Mouse (Mus musculus): ENCODE data around the gene Zfp213. TPM values are rescaled to one million over a fixed set of nuclear protein-coding genes. Genes with fewer than 3 reads are reported as not detected.
A peak's percentile ranks its signal among the peaks of the same experiment; 100 is the strongest.

The Zfp213 gene
- total RNA-seq, 2 experiments from 2014 or later = 1.4 to 3.4 TPM

DNA sequence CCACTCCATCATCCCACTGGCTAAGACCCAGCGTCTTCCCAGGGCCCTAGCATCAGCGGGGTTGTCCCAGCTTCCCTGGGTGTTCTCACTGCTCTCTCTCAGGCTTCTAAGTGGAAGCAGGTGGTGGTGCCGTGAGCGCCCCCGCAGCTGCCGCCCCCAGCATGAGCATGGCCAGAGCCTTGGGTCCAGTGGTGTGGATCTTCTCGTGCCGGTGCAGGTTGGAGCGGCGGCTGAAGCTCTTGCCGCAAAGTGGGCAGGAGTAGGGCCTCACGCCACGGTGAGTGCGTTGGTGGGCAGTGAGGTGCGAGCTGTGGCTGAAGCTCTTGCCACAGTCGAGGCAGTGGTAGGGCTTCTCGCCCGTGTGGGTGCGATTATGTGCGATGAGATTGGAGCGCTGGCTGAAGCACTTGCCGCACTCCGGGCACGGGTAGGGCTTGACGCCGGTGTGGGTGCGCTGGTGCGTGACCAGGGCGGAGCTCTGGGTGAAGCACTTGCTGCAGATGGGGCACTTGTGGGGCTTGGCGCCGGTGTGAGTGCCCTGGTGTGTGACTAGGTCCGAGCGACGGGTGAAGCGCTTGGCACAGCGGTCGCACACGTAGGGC, 12.0 kb upstream of the Zfp213 start:
- ATAC-seq (replicated peaks; ENCODE audit: low FRiP score, poor library complexity, severe bottlenecking) = no peak

DNA sequence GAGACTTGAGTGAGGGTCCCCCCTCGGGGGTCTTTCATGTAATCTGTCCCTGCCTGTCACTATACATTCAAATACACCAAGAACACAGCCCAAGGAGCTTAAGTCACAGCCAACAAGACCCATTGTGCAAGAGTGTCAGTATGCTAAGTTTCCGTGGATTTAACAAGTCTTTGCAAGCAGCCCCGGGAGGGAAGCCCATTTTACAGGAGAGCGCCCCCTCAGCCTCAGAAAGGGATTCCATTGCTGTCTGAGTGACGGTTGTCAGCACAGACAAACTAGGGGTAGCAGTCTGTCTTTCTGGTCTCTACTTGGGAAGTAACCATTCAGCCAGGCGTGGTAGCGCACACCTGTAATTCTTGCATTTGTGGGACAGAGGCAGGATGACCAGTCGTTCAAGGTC, 10.1 kb upstream of the Zfp213 start:
- no peak for ATAC-seq (replicated peaks; ENCODE audit: low FRiP score, poor library complexity, severe bottlenecking)

GRCm38 (mm10) chr17:23572059-23572458, 8.0 kb upstream of the Zfp213 start:
- ATAC-seq (replicated peaks; ENCODE audit: low FRiP score, poor library complexity, severe bottlenecking) = no peak

DNA sequence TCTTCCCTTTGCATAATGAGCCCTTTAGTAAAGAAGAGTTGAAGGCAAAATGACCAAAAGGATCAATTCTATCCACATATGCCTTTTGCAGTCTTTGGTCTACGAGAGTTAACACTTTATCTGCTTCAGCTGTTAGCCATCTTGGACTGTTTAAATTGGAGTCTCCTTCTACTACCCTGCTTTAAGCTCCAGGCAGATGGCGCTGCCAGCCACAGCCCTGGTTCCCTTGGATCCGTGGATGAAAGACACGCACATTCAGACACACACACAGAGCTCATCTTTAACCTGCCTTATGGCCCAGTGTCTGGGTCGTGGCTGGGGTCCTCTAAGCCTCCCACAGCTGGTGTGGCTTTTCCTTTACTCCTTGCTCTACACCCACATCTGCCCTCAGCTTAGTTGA, 7.0 kb upstream of the Zfp213 start:
- ATAC-seq (replicated peaks; ENCODE audit: low FRiP score, poor library complexity, severe bottlenecking) = no peak

GRCm38 (mm10) chr17:23570017-23570416, 6.0 kb upstream of the Zfp213 start:
- no peak for ATAC-seq (replicated peaks; ENCODE audit: low FRiP score, poor library complexity, severe bottlenecking)

GRCm38 (mm10) chr17:23568370-23568769, 4.3 kb upstream of the Zfp213 start:
- ATAC-seq (replicated peaks; ENCODE audit: low FRiP score, poor library complexity, severe bottlenecking) = no peak

GRCm38 (mm10) chr17:23566787-23567186, 2.7 kb upstream of the Zfp213 start:
- no peak for ATAC-seq (replicated peaks; ENCODE audit: low FRiP score, poor library complexity, severe bottlenecking)

DNA sequence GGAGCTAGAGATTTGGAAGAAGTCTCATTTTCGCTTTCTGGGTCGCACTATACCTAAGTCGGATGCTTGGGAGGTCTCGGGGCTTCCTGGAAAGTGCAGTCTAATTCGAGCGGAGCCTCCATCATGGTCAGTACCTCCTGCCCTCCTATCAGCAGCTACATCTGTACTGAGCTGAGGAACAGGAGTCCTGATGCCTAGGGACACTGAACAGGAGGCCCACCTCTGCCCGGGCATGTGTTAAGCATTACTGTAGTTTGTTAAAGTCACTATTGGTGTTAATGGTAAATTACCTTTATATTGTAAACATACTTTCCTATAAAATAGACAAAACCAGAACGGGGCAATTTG, 304 bp upstream of the Zfp213 start:
- ATAC-seq (replicated peaks; ENCODE audit: low FRiP score, poor library complexity, severe bottlenecking) = peak; percentile 83

DNA sequence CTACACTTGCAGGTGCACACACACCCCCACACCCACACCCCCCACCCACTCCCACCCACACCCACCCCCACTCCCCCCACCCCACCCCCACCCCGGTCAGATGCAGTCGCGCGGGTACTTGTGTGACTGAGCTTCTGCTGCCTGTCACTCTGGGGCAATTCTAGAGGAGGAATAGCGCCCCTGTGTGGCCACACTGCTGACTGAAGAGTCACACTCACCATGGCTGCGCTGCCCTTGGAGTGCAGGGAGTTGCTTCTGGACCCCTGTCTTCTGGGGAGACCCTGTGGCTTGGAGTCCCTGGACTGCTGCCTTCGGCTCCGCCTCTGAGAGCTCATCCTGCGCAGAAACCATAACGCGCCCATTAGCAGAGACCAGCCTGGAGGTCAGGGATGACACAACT, 4.3 kb downstream of the Zfp213 start:
- no peak for ATAC-seq (replicated peaks; ENCODE audit: low FRiP score, poor library complexity, severe bottlenecking)

DNA sequence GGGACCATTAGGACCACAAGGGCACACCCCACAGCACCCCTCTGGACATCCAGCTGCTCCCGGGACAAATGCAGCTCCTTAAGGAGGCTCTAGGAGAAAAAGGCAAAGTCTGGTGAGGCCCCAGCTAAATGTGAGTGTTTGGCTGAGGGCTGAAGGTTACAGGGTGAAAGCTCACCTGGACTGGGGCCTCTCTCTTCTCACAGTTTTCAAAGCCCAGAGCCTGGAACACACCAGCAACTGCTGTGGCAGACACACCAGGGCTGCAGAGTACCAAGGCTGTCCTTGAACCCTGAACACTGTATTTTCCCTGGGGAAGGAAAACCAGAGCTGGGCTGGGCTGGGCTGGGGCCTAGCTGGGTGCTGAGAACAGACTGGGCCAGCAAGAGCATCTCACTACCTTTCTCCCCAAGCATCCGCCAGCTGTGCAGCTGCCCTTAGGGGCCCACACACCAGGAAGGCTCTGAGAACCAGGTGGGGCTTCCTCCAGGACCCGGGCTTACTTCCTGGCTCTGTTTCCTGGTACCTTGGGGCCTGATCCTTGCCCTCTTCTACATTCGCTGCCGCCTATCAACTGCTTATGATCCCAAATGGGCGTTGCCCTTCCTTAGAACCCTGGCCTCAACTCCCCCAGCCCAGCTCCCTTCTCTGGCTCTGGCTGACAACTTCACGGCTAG, 8.7 kb downstream of the Zfp213 start:
- ATAC-seq (replicated peaks; ENCODE audit: low FRiP score, poor library complexity, severe bottlenecking) = no peak

DNA sequence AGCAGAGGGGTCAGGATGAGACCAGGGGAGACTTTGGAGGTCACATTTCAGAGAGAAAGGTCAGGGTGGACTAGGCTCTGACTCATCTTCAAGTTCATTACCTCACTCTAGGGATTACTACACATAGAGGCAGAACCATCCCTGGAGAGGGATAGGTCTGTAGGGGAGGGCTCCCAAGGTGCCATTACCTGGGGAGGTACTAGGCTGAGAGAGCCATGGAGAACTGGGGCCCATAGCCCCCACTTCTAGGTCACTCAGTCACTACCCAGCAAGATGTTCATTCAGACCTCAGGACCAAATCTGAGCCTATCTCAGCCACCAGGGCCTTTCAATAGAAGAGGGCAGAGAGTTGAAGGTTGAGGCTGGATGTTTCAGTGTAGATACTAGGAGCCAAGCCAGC, 9.7 kb downstream of the Zfp213 start:
- ATAC-seq (replicated peaks; ENCODE audit: low FRiP score, poor library complexity, severe bottlenecking) = no peak

GRCm38 (mm10) chr17:23553634-23554120, 10.4 kb downstream of the Zfp213 start:
- no peak for ATAC-seq (replicated peaks; ENCODE audit: low FRiP score, poor library complexity, severe bottlenecking)

GRCm38 (mm10) chr17:23552896-23553633, 11.0 kb downstream of the Zfp213 start:
- ATAC-seq (replicated peaks; ENCODE audit: low FRiP score, poor library complexity, severe bottlenecking) = no peak

DNA sequence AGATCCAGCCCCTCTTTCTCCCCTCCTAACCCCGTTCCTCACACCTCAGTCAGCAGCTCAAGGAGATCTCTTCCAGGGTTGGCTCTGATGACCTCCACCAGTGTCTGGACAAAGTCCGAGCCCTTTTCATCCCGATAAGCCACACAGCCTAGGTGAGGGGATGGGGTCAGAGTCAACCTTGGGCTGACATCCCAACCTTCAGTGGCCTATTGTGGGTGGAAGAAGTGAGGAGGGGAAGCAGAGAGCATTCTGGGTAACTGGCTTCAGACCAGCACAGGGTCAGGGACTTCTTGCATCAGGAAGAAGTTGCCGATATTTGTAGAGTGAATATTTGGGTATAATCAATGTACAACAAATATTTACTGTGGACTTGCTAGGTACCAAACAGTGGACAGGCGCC, 12.1 kb downstream of the Zfp213 start:
- ATAC-seq (replicated peaks; ENCODE audit: low FRiP score, poor library complexity, severe bottlenecking) = no peak

DNA sequence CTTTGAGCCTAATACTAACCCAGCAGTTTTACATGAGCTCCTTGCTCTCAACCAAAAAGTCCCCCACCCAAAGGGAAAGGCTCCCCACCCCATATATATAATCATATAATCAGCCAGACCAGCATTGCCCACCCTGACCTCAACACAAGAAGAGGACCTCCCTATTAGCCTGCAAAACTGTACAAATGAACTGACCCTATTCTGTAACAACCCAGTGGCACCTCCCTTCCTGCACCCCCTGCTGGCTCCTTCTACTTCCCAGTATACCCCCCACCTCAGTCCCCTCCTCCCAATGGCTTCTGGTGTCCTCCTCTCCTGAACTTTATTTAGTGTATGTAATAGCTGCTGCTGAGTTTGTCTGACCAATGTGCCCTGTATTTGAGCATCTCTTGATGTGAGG, 12.6 kb downstream of the Zfp213 start:
- no peak for ATAC-seq (replicated peaks; ENCODE audit: low FRiP score, poor library complexity, severe bottlenecking)

GRCm38 (mm10) chr17:23550856-23551255, 13.2 kb downstream of the Zfp213 start:
- peak; percentile 4 for ATAC-seq (replicated peaks; ENCODE audit: low FRiP score, poor library complexity, severe bottlenecking)

DNA sequence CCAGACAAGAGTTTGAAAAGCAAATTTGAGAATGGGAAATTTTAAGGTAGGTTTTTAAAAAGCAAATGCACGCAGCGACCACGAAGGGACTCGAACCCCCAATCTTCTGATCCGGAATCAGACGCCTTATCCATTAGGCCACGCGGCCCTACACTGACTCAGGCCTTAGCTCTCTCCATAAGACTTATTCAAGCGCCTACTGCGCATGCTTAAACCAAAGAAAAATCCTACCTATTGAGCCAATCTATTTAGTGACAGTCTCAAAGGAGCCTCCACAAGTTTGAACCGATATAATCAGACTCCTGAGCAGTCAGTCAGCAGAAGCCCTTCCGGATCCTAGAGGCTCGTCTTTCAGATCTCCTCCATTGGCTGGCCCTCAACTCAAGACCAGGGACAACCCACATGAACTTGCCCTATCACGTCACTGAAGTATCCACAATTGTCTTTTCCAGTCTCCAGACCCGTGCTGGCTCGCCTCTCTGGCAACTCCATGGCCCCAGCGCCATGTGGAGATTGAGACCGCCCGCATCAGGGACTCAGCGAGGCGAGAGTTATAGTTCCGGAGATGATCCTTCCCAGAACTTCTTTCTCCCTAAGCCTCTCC, 13.7 kb downstream of the Zfp213 start:
- peak; percentile 39 for ATAC-seq (replicated peaks; ENCODE audit: low FRiP score, poor library complexity, severe bottlenecking)

GRCm38 (mm10) chr17:23549441-23549840, 14.6 kb downstream of the Zfp213 start:
- ATAC-seq (replicated peaks; ENCODE audit: low FRiP score, poor library complexity, severe bottlenecking) = no peak

- ATAC-seq (replicated peaks; ENCODE audit: low FRiP score, poor library complexity, severe bottlenecking) = peak; percentile 62
Observed at GRCm38 (mm10) chr17:23548615-23549014, 15.4 kb downstream of the Zfp213 start.

DNA sequence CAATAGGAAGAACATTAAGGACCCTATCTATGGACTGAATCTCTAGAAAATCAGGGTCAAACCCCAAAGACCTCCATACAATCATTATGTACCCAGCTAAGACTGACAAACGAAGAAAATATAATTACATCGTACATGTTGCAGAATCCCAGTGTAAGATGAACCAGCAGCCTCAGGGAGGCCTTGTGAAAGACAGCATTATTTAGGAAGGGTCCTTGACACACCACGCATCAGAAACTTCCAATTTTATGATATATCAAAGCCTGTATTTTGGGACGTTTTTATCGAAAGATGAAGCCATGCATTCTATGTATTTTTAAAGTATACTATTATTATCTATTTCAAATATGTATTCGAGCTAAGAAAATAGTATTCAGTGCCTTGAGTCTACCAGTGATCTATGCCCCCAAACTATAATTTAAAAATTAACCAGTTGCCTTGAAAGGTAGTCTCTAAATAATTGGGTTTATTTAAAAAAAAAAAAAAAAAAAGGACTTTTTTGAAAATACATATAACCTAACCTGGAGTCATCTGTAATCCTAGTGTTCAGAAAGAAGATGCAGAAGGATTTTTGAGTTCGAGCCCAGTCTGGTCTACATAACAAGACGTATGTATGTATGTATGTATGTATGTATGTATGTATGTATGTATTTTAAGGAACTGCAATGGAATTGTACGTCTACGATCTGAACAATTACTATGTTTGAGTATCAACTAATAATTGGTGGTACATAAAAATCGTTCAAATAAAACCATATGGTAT, 16.2 kb downstream of the Zfp213 start:
- no peak for ATAC-seq (replicated peaks; ENCODE audit: low FRiP score, poor library complexity, severe bottlenecking)

Measured in erythroid progenitor cell, adult 5-6 weeks (primary cell).